Mouse (Mus musculus) right cerebral cortex, postnatal 14 days (tissue): ENCODE results near the gene Nr1h4.

ENCODE experiments used
- DNase-seq: peaks from one replicate; pipeline ENCODE4 v3.0.0; 2022

The Nr1h4 gene

GRCm38 (mm10) chr10:89520381-89520780 lies 13.0 kb downstream of the Nr1h4 start:
- DNase-seq = no peak

- DNase-seq = no peak
Measured at GRCm38 (mm10) chr10:89519226-89519625, 14.2 kb downstream of the Nr1h4 start.

GRCm38 (mm10) chr10:89518365-89518764 lies 15.0 kb downstream of the Nr1h4 start:
- no peak for DNase-seq

- no peak for DNase-seq
Measured at GRCm38 (mm10) chr10:89515813-89516212, 17.6 kb downstream of the Nr1h4 start.

- DNase-seq = no peak
Measured at GRCm38 (mm10) chr10:89512562-89512961, 20.8 kb downstream of the Nr1h4 start.

- DNase-seq = no peak
Measured at GRCm38 (mm10) chr10:89510547-89510946, 22.8 kb downstream of the Nr1h4 start.

- DNase-seq = no peak
Measured at GRCm38 (mm10) chr10:89508567-89508966, 24.8 kb downstream of the Nr1h4 start.

GRCm38 (mm10) chr10:89506479-89506878 lies 26.9 kb downstream of the Nr1h4 start:
- DNase-seq = no peak

- no peak for DNase-seq
Measured at GRCm38 (mm10) chr10:89505592-89505955, 27.8 kb downstream of the Nr1h4 start.

- no peak for DNase-seq
Measured at GRCm38 (mm10) chr10:89504952-89505591, 28.3 kb downstream of the Nr1h4 start.

GRCm38 (mm10) chr10:89502986-89503560 lies 30.3 kb downstream of the Nr1h4 start:
- DNase-seq = no peak

- DNase-seq = no peak
Measured at GRCm38 (mm10) chr10:89501902-89502301, 31.5 kb downstream of the Nr1h4 start.

GRCm38 (mm10) chr10:89495537-89495936 lies 37.8 kb downstream of the Nr1h4 start:
- no peak for DNase-seq

- DNase-seq = no peak
Measured at GRCm38 (mm10) chr10:89491321-89491720, 42.1 kb downstream of the Nr1h4 start.

- no peak for DNase-seq
Measured at GRCm38 (mm10) chr10:89490250-89490649, 43.1 kb downstream of the Nr1h4 start.

- DNase-seq = no peak
Measured at GRCm38 (mm10) chr10:89489459-89489858, 43.9 kb downstream of the Nr1h4 start.

- DNase-seq = no peak
Measured at GRCm38 (mm10) chr10:89486995-89487742, 46.2 kb downstream of the Nr1h4 start.

GRCm38 (mm10) chr10:89484907-89485306 lies 48.5 kb downstream of the Nr1h4 start:
- no peak for DNase-seq

GRCm38 (mm10) chr10:89483812-89484602 lies 49.4 kb downstream of the Nr1h4 start:
- no peak for DNase-seq

- DNase-seq = no peak
Measured at GRCm38 (mm10) chr10:89483113-89483512, 50.3 kb downstream of the Nr1h4 start.

GRCm38 (mm10) chr10:89482142-89482681 lies 51.2 kb downstream of the Nr1h4 start:
- no peak for DNase-seq

- DNase-seq = no peak
Measured at GRCm38 (mm10) chr10:89481638-89482037, 51.7 kb downstream of the Nr1h4 start.

GRCm38 (mm10) chr10:89478766-89479165 lies 54.6 kb downstream of the Nr1h4 start:
- no peak for DNase-seq
